Mouse (Mus musculus) E14TG2a.4 (cell line): ENCODE data around the gene Suco.

ENCODE experiments used
- H3K27me3 ChIP-seq: 2 replicates; pipeline ENCODE4 v1.6.1; 2014; ENCODE audit warnings: low read length, control low read depth; ENCODE audit not compliant: insufficient read depth
- H3K36me3 ChIP-seq: 2 replicates; pipeline ENCODE4 v1.6.1; 2014; ENCODE audit warnings: low read length, control low read depth; ENCODE audit not compliant: insufficient read depth
- H3K4me1 ChIP-seq: replicated peaks from 2 replicates; pipeline ENCODE4 v1.6.1; 2014; ENCODE audit warnings: low read depth, low read length, control low read depth
- H3K4me3 ChIP-seq: replicated peaks from 2 replicates; pipeline ENCODE4 v1.5.1; 2014; ENCODE audit warnings: mild to moderate bottlenecking, low read length
- H3K9me3 ChIP-seq: 2 replicates; pipeline ENCODE4 v1.6.1; 2014; ENCODE audit warnings: low read length, control low read depth
- CTCF ChIP-seq: conservative IDR thresholded peaks from 2 replicates; pipeline ENCODE4 v1.5.1; 2014; ENCODE audit warnings: low read length
- NANOG ChIP-seq: IDR thresholded peaks from 2 replicates; pipeline ENCODE4 v1.6.1; 2014; ENCODE audit warnings: borderline replicate concordance, low read length, mixed read lengths
- POU5F1 ChIP-seq: IDR thresholded peaks from 2 replicates; pipeline ENCODE4 v1.6.1; 2014; ENCODE audit warnings: low read length, borderline replicate concordance

Gene Suco

DNA sequence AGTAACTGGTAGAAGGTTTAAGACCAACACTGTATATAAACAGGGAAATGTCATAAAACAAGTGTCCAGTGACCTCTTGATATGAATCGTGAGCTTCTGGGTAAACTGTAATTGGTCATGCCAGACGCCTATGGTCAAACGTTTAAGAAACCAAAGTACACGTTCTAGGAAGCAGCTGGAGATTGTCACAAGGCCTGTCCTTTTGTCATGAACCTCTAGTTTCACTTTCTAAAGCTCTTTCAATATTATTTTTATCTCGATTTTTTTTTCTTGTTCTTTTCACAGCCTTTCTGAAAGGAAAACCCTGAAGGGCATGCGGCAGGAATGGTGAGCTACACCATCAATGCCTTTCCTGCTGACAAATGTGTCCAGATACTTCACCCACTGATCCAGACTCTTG lies 67.5 kb downstream of the Suco start:
- Histone ChIP-seq H3K4me3 (no peak overlapping the region), H3K27me3 (no peaks in the 10 kb centered on the region), H3K36me3 (no peaks in the 10 kb centered on the region), H3K9me3 (no peaks in the 10 kb centered on the region), H3K4me1 (no peaks in the 10 kb centered on the region)
- TF ChIP-seq NANOG (no peak), POU5F1 (no peak), CTCF (no peak)

DNA sequence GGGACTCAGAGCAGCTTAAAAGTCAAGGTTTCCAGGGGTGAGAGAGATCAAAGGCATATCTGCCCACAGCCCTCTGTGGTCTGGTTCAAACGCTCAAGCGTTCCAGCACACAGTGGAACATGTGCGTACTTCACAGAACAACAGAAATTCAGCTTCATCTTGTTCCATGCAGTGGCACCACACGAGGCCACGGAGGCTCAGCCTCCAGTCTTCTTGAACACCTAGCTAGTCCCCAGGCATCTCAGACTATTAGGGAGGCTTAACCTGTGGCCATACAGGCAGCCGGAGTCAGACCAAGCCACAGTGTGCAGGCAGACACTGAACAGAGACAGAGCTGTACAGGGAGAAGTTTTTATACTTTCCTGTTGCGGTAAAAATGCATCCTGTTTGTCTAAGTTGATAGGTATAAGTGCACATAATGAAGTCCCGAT lies 71.9 kb downstream of the Suco start:
- H3K4me3 ChIP-seq: no peak overlapping the region

GRCm38 (mm10) chr1:161801321-161801720 lies 75.2 kb downstream of the Suco start:
- no peak for TF ChIP-seq NANOG
- TF ChIP-seq POU5F1: no peak
- TF ChIP-seq CTCF: no peak
- Histone ChIP-seq H3K36me3 (no peaks in the 10 kb centered on the region), H3K4me1 (0 out of 2 replicates have a peak, but pooled peaks cover 3% of the 10 kb centered on the region), H3K9me3 (0 out of 2 replicates have a peak, but pooled peaks cover 4% of the 10 kb centered on the region), H3K4me3 (no peak overlapping the region), H3K27me3 (no peaks in the 10 kb centered on the region)

More for the DNA sequence above, 71.9 kb downstream of the Suco start:
- Histone ChIP-seq H3K4me1 (0 out of 2 replicates have a peak, but pooled peaks cover 3% of the 10 kb centered on the region), H3K9me3 (0 out of 2 replicates have a peak, but pooled peaks cover 3% of the 10 kb centered on the region), H3K36me3 (no peaks in the 10 kb centered on the region), H3K27me3 (no peaks in the 10 kb centered on the region)
- no peak for TF ChIP-seq NANOG
- TF ChIP-seq CTCF: no peak
- no peak for TF ChIP-seq POU5F1

DNA sequence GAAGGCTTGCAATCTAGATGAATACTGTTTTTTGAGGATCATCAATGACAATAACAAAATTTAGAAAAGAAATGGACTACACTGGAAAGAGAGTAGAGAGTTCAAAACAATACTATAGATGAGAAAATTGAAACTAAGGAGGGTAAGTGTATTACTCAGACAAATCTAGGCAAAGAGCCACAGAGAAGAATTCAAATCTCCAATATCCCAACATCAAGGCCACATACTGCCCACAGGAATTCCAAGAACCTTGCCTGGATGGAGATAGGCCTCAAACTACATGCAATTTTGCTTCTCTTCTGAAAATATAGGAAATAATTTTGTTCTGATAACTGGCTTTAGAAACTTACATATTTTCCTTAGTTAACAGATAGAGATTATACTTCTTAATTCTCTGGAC lies 76.2 kb downstream of the Suco start:
- Histone ChIP-seq H3K27me3 (no peaks in the 10 kb centered on the region), H3K4me3 (no peak overlapping the region), H3K4me1 (0 out of 2 replicates have a peak, but pooled peaks cover 3% of the 10 kb centered on the region), H3K9me3 (0 out of 2 replicates have a peak, but pooled peaks cover 4% of the 10 kb centered on the region), H3K36me3 (no peaks in the 10 kb centered on the region)
- TF ChIP-seq CTCF: no peak
- TF ChIP-seq POU5F1: no peak
- no peak for TF ChIP-seq NANOG

GRCm38 (mm10) chr1:161799791-161800190 lies 76.7 kb downstream of the Suco start:
- no peaks in the 10 kb centered on the region for H3K36me3 ChIP-seq
- 0 out of 2 replicates have a peak, but pooled peaks cover 4% of the 10 kb centered on the region for H3K9me3 ChIP-seq
- H3K27me3 ChIP-seq: no peaks in the 10 kb centered on the region

DNA sequence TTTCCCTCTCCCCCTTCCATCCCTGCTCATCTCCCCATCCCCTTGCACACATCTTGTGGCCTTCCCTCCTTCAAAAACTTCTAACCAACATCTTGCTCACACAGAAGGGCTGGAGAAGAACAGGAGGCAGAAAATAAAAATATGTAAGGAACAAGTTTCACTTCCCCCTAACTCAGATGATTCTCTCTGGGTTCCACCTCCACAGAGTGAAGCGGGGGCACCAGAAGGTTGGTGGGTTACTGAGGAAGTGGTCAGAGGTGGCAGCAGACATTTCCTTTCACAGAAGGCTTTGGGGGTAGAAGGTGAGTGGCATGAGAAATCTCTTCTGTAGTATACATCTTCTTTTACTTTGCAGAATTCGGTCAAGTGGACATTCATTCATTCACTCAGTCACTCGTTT lies 77.6 kb downstream of the Suco start:
- H3K27me3 ChIP-seq: no peaks in the 10 kb centered on the region
- H3K9me3 ChIP-seq: 0 out of 2 replicates have a peak, but pooled peaks cover 4% of the 10 kb centered on the region
- H3K36me3 ChIP-seq: no peaks in the 10 kb centered on the region
- H3K4me3 ChIP-seq: no peak overlapping the region
- TF ChIP-seq POU5F1 (no peak), NANOG (no peak), CTCF (no peak)
- H3K4me1 ChIP-seq: 0 out of 2 replicates have a peak, but pooled peaks cover 3% of the 10 kb centered on the region

More at GRCm38 (mm10) chr1:161799791-161800190, 76.7 kb downstream of the Suco start:
- Histone ChIP-seq H3K4me1 (0 out of 2 replicates have a peak, but pooled peaks cover 3% of the 10 kb centered on the region), H3K4me3 (no peak overlapping the region)
- TF ChIP-seq POU5F1: no peak
- TF ChIP-seq CTCF: no peak
- TF ChIP-seq NANOG: no peak

DNA sequence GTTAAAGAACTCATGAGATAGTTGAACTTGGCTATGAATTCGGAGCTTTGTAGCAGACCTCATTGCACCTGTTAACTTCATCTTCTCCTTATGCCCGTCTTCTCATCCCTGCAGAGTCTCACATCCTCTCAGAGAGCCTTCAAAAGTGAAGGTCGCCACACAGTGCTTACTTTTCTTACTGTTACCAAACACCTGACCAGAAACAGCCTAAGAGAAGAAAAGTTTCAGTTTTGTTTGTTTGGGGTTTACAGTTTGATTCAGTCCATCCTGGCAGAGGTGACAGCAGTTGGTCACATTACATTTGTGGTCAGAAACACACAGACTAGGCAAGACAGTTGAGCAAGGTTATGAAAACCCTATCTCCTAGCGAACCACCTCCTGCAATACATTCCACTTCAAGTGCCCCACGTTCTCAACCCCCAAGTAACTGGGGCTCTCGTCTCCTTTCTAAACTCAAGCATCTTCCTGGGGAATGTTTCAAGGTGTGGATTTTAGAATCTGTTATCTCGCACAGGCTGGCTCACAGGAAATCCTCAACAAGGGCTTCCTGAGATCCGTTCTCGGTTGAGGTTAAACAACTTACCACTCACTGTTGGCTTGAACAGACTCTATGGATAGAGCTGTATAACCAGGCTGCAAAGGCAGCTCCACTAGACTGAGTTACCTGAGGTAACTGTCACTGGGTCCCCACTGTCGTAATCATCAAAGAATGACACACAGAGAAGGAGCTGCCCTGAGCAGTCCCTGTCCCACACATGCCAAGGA lies 81.9 kb downstream of the Suco start:
- TF ChIP-seq POU5F1 (no peak), NANOG (no peak), CTCF (no peak)
- Histone ChIP-seq H3K36me3 (no peaks in the 10 kb centered on the region), H3K27me3 (no peaks in the 10 kb centered on the region), H3K4me3 (no peak overlapping the region), H3K9me3 (0 out of 2 replicates have a peak, but pooled peaks cover under 1% of the 10 kb centered on the region), H3K4me1 (no peaks in the 10 kb centered on the region)

DNA sequence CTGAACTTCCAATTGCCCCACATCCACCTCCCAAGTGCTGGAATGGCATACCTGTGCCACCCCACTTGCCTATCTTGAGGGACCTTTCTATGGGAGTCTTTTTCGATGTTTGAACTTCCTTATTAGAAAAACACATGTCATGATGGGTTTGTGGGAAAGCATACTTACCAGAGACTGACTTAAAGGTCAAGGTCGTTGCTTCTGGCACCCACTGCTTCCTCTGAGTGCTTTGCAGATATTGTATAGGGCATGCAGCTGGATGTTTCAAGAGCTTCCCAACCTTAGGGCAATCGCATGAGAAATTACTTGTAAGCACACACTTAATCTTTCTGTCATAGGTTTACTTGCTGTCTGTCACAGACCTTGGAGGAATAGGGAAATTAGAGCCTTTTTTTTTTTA lies 83.2 kb downstream of the Suco start:
- no peaks in the 10 kb centered on the region for H3K36me3 ChIP-seq
- no peak overlapping the region for H3K4me3 ChIP-seq
- peaks cover 5% of the 10 kb centered on the region; the same call in 1 of the 2 replicates for H3K4me1 ChIP-seq
- TF ChIP-seq POU5F1 (no peak), NANOG (no peak), CTCF (no peak)
- no peaks in the 10 kb centered on the region for H3K27me3 ChIP-seq
- no peaks in the 10 kb centered on the region for H3K9me3 ChIP-seq

GRCm38 (mm10) chr1:161792687-161792969 lies 83.9 kb downstream of the Suco start:
- Histone ChIP-seq H3K9me3 (no peaks in the 10 kb centered on the region), H3K36me3 (no peaks in the 10 kb centered on the region), H3K27me3 (no peaks in the 10 kb centered on the region), H3K4me1 (peaks cover 11% of the 10 kb centered on the region), H3K4me3 (no peak overlapping the region)
- no peak for TF ChIP-seq CTCF
- no peak for TF ChIP-seq NANOG
- no peak for TF ChIP-seq POU5F1
